In the genomic region with DNA sequence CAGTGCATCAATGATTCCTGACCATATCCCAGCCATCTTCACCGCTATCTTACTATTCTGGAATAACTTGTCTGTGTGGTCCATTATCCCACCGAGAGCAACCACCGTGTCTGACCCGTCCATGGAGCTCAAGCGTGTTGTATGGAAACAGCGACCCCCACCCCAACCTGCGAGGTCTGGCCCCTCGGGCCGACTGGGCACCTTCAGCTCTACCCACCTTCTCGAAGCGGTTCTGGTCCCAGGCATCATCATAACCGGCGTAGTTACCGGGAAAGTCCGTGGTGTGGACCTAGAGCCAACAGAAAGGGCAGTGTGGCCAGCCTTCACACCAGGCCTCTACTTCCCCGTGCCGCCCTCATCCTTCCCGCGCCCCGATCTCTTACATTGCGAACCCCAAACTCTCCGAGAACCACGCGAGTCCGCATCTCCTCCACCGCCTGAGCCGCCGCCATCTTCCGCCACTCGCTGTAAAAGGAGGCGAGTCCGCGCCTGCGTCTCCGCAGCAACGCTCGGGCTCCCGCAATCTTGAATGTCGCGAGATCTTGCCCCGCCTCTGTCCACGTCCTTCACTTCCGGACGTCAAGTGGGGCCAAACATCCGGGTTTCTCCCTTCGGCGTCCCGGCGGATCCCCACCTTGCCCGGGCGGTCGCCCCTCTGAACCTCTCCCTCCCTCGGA, we compare ENCODE assay signal across 8 mouse cellular contexts. TPM values are rescaled to one million over a fixed set of nuclear protein-coding genes. Genes with fewer than 3 reads are reported as not detected.
DNase-seq lines count a peak whose midpoint lies in the region; ATAC-seq lines count a peak whose summit lies in the region.

TSS of gene Polr1c (minus strand) at position 543 of the 677 bp plus-strand sequence.
TSS of gene Yipf3 (plus strand) at position 569 of the 677 bp plus-strand sequence.

- H3K27me3 ChIP-seq in hindbrain, embryonic 15.5 days, result no peaks in the 10 kb centered on the region

- H3K27ac ChIP-seq in hindbrain, embryonic 15.5 days (replicated peaks), result peak within 1 kb of the TSS; percentile 81

- H3K9me3 ChIP-seq in hindbrain, embryonic 15.5 days, result no peaks in the 10 kb centered on the region

- peak within 1 kb of the TSS; percentile 83 for H3K4me2 ChIP-seq in hindbrain, embryonic 15.5 days

- WGBS in hindbrain, embryonic 15.5 days, result under 1% methylated on average over 53 of the region's 53 CpGs

- H3K36me3 ChIP-seq in hindbrain, embryonic 15.5 days, result peaks cover 58% of the 10 kb centered on the region

- DNase-seq in R1 (ENCODE audit: low read depth, low spot score), result peak; percentile 95
- peak; percentile 95 to 97 for DNase-seq in cerebellum, postnatal 25 days
- DNase-seq in frontal cortex, postnatal 36 days (ENCODE audit: low spot score in 2 of 2), result peak; percentile 95 to 97
- DNase-seq in left cerebral cortex, adult 11 months (ENCODE audit: low spot score), result peak; percentile 90
- DNase-seq in lung, postnatal 4 days, result peak; percentile 97
- DNase-seq in retina, postnatal 7 days (ENCODE audit: low read depth, low spot score), result peak; percentile 89
- DNase-seq in urinary bladder, adult 2 months (ENCODE audit: low spot score), result peak; percentile 87

- H3K4me1 ChIP-seq in hindbrain, embryonic 15.5 days (replicated peaks), result peaks cover 23% of the 10 kb centered on the region

- peak within 1 kb of the TSS; percentile 86 for H3K9ac ChIP-seq in hindbrain, embryonic 15.5 days

- H3K4me3 ChIP-seq in hindbrain, embryonic 15.5 days, result peak within 1 kb of the TSS; percentile 75

- ATAC-seq in hindbrain, embryonic 15.5 days (ENCODE audit: low FRiP score, low read depth), result peak; percentile 94

RNA-seq across cellular contexts. Expression of gene Polr1c, which starts in this region (rescaled TPM):
- 72.4 and 74.0 TPM in 2 replicates for polyA plus RNA-seq in hindbrain, embryonic 15.5 days (2015; fragmentation: Nextera tagmentation; extraction: Ambion mirVana)
- polyA plus RNA-seq in urinary bladder, adult 2 months (2012; rRNA removed), result 60.7 and 75.2 TPM in 2 replicates

RNA-seq across cellular contexts. Expression of gene Yipf3, which starts in this region (rescaled TPM):
- polyA plus RNA-seq in hindbrain, embryonic 15.5 days (2015; fragmentation: Nextera tagmentation; extraction: Ambion mirVana), result 88.9 and 99.6 TPM in 2 replicates
- 93.6 and 98.7 TPM in 2 replicates for polyA plus RNA-seq in urinary bladder, adult 2 months (2012; rRNA removed)

Comparison
In these comparisons a context has a peak if more than half of its experiments do, and no peak if none do; other contexts are left out.
1. Peak in every context shown above with its lines: DNase-seq, ATAC-seq, H3K4me3 ChIP-seq and H3K27ac ChIP-seq.